Mouse (Mus musculus) MEL (cell line): ENCODE data around the gene Nt5c2. TPM values are rescaled to one million over a fixed set of nuclear protein-coding genes. Genes with fewer than 3 reads are reported as not detected.
A peak's percentile ranks its signal among the peaks of the same experiment; 100 is the strongest.

ENCODE experiments used
- BHLHE40 ChIP-seq: IDR thresholded peaks from 2 replicates; pipeline ENCODE4 v1.6.1; 2012; ENCODE audit warnings: low read depth, mild to moderate bottlenecking, inconsistent platforms, low read length, improper control_type of control experiment, borderline replicate concordance
- E2F4 ChIP-seq: IDR thresholded peaks from 2 replicates; pipeline ENCODE4 v1.6.1; 2011; ENCODE audit warnings: low read depth, low read length, improper control_type of control experiment, borderline replicate concordance
- ELF1 ChIP-seq: IDR thresholded peaks from 2 replicates; pipeline ENCODE4 v1.6.1; 2014; ENCODE audit warnings: low read depth, mild to moderate bottlenecking, inconsistent platforms, low read length, improper control_type of control experiment, moderate library complexity
- EP300 ChIP-seq, 2 experiments: IDR thresholded peaks; 2 replicates each; pipeline ENCODE4 v1.6.1; 2011; ENCODE audit warnings: improper control_type of control experiment in 2 of 2, low read length in 2 of 2, low read depth in 1 of 2, mild to moderate bottlenecking in 1 of 2
- ETS1 ChIP-seq: IDR thresholded peaks from 2 replicates; pipeline ENCODE4 v1.6.1; 2012; ENCODE audit warnings: low read depth, mild to moderate bottlenecking, inconsistent platforms, low read length, improper control_type of control experiment, moderate library complexity
- GATA1 ChIP-seq: IDR thresholded peaks from 2 replicates; pipeline ENCODE4 v1.6.1; 2011; ENCODE audit warnings: low read depth, low read length, improper control_type of control experiment
- HCFC1 ChIP-seq: IDR thresholded peaks from 2 replicates; pipeline ENCODE4 v1.6.1; 2012; ENCODE audit warnings: low read depth, mild to moderate bottlenecking, inconsistent platforms, low read length, improper control_type of control experiment, moderate library complexity
- KAT2A ChIP-seq: conservative IDR thresholded peaks from 2 replicates; pipeline ENCODE4 v1.6.1; 2012; ENCODE audit warnings: low read depth, low read length, improper control_type of control experiment, inconsistent platforms
- MAFK ChIP-seq: IDR thresholded peaks from 2 replicates; pipeline ENCODE4 v1.6.1; 2011; ENCODE audit warnings: low read depth, mild to moderate bottlenecking, low read length, improper control_type of control experiment, borderline replicate concordance
- MAX ChIP-seq: IDR thresholded peaks from 2 replicates; pipeline ENCODE4 v1.6.1; 2011; ENCODE audit warnings: low read length, improper control_type of control experiment
- MAZ ChIP-seq: IDR thresholded peaks from 2 replicates; pipeline ENCODE4 v1.6.1; 2012; ENCODE audit warnings: low read depth, mild to moderate bottlenecking, inconsistent platforms, low read length, improper control_type of control experiment
- NELFE ChIP-seq: IDR thresholded peaks from 2 replicates; pipeline ENCODE4 v1.6.1; 2011; ENCODE audit warnings: low read depth, low read length, improper control_type of control experiment
- POLR2AphosphoS2 ChIP-seq: IDR thresholded peaks from 2 replicates; pipeline ENCODE4 v1.6.1; 2011; ENCODE audit warnings: low read length, improper control_type of control experiment
- POLR2AphosphoS5 ChIP-seq: IDR thresholded peaks from 2 replicates; pipeline ENCODE4 v1.6.1; 2012; ENCODE audit warnings: low read depth, borderline replicate concordance, mild to moderate bottlenecking, inconsistent platforms, low read length, moderate library complexity, mixed read lengths
- RAD21 ChIP-seq: IDR thresholded peaks from 2 replicates; pipeline ENCODE4 v1.6.1; 2011; ENCODE audit warnings: mild to moderate bottlenecking, low read depth, low read length, improper control_type of control experiment
- RCOR1 ChIP-seq: IDR thresholded peaks from 2 replicates; pipeline ENCODE4 v1.6.1; 2012; ENCODE audit warnings: low read depth, mild to moderate bottlenecking, inconsistent platforms, low read length, improper control_type of control experiment
- SMC3 ChIP-seq: IDR thresholded peaks from 2 replicates; pipeline ENCODE4 v1.6.1; 2011; ENCODE audit warnings: low read depth, low read length, improper control_type of control experiment
- TBP ChIP-seq: IDR thresholded peaks from 2 replicates; pipeline ENCODE4 v1.8.0; 2011; ENCODE audit warnings: low read depth, low read length, improper control_type of control experiment
- TCF12 ChIP-seq: IDR thresholded peaks from 2 replicates; pipeline ENCODE4 v1.6.1; 2014; ENCODE audit warnings: low read depth, mild to moderate bottlenecking, inconsistent platforms, low read length, improper control_type of control experiment, moderate library complexity
- UBTF ChIP-seq: IDR thresholded peaks from 2 replicates; pipeline ENCODE4 v1.6.1; 2012; ENCODE audit warnings: low read depth, mild to moderate bottlenecking, inconsistent platforms, low read length, improper control_type of control experiment, moderate library complexity, borderline replicate concordance; ENCODE audit not compliant: insufficient read depth
- USF1 ChIP-seq: IDR thresholded peaks from 2 replicates; pipeline ENCODE4 v1.6.1; 2014; ENCODE audit warnings: low read depth, mild to moderate bottlenecking, inconsistent platforms, low read length, improper control_type of control experiment, moderate library complexity
- USF2 ChIP-seq, 2 experiments: IDR thresholded peaks; 2 replicates each; pipeline ENCODE4 v1.6.1; 2011 to 2012; ENCODE audit warnings: improper control_type of control experiment in 2 of 2, low read length in 2 of 2, borderline replicate concordance in 1 of 2, inconsistent platforms in 1 of 2, low read depth in 1 of 2, mild to moderate bottlenecking in 1 of 2; ENCODE audit not compliant: insufficient read depth in 1 of 2
- ZMIZ1 ChIP-seq: IDR thresholded peaks from 2 replicates; pipeline ENCODE4 v1.6.1; 2012; ENCODE audit warnings: low read depth, mild to moderate bottlenecking, inconsistent platforms, low read length, improper control_type of control experiment, moderate library complexity
- ZNF384 ChIP-seq: IDR thresholded peaks from 2 replicates; pipeline ENCODE4 v1.6.1; 2012; ENCODE audit warnings: low read depth, mild to moderate bottlenecking, inconsistent platforms, low read length, improper control_type of control experiment
- polyA plus RNA-seq, 2 experiments: library from polyadenylated mRNA; stranded (reverse) in 1 of 2; unstranded in 1 of 2; fragments of >175 nt in 1 of 2; fragments of >200 nt in 1 of 2; gene quantifications; 2 replicates each; pipeline versions ENCODE4 v1.2.1 to v1.2.4; 2012; ENCODE audit warnings: low replicate concordance in 2 of 2, low read depth in 1 of 2; ENCODE audit not compliant: insufficient read length in 2 of 2, insufficient read depth in 1 of 2, missing spikeins in 1 of 2
- total RNA-seq: library from RNA; depleted of rRNA; stranded (reverse); fragments of 300-350 nt; gene quantifications from 2 replicates; pipeline ENCODE4 v1.2.3, GENCODE M21; 2012

The Nt5c2 gene
- total and polyA plus RNA-seq, 3 experiments = 64.6 to 455 (median 147) TPM

DNA sequence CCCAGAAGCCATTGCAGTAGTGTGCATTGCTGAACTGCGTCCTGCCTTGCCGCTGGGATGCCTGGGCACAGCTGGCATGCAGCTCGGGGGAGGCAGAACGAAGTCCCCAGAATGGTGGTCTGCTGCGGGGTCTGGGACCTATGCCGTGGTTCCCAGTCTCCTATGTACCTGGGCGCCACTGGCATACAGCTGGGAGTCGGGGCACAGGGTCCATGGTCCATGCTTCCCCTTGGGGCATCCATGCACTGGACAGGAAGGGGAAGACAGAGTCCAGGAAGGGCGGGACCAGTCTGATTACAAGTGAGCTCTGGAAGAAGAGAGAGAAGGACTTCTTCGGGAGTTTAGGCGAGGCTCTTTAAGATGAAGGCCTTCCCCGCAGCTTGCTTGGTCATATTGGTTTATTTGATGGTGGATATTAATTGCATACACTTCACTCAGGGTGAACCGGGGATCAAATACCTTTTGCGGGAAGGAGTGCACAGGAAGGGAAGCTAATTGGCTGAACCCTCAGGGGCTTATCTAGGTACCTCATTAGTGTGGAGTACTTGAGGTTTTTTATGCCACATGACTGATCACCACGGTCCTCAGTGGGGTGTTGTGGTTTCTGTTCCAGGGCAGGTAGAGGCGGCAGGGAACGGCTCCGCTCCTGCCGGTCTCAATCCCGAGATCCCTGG lies 25.3 kb downstream of the Nt5c2 start (continued):
- peak; percentile 53; the same call in 1 of the 2 replicates for TF ChIP-seq ZNF384
- TF ChIP-seq POLR2AphosphoS2 = peak; percentile 62; the same call in 1 of the 2 replicates
- TF ChIP-seq RCOR1 = peak; percentile 75
- peak; percentile 76 for TF ChIP-seq NELFE
- TF ChIP-seq RAD21 = no peak
- peak; percentile 72 to 75; a peak in 3 of 4 replicates for TF ChIP-seq EP300 (IDR thresholded peaks at IDR 0.05; ENCODE audit: low read depth in 1 of 2, low read length in 2 of 2)
- no peak for TF ChIP-seq MAFK
- TF ChIP-seq E2F4 = no peak
- peak; percentile 79 for TF ChIP-seq USF1
- 0 out of 2 replicates have a peak, but pooled peaks have one; percentile 3 for TF ChIP-seq POLR2AphosphoS5
- peak; percentile 21 for TF ChIP-seq HCFC1
- TF ChIP-seq BHLHE40 = peak; percentile 32; the same call in 1 of the 2 replicates
- no peak for TF ChIP-seq ZMIZ1
- TF ChIP-seq TCF12 = peak; percentile 61
- TF ChIP-seq USF2 (IDR thresholded peaks at IDR 0.05; ENCODE audit: borderline replicate concordance in 1 of 2, insufficient read depth in 1 of 2, low read depth in 1 of 2, low read length in 2 of 2) = no peak
- peak; percentile 88 for TF ChIP-seq TBP
- TF ChIP-seq GATA1 = peak; percentile 87
- peak; percentile 80; the same call in 1 of the 2 replicates for TF ChIP-seq MAX
- peak; percentile 34; the same call in 1 of the 2 replicates for TF ChIP-seq MAZ
- TF ChIP-seq SMC3 = no peak
- TF ChIP-seq UBTF = no peak
- peak; percentile 29; the same call in 1 of the 2 replicates for TF ChIP-seq ELF1
- TF ChIP-seq KAT2A = no peak
- TF ChIP-seq ETS1 = peak; percentile 81; the same call in 1 of the 2 replicates
